Mouse (Mus musculus) lung, adult 2 months (tissue): Measurements from ENCODE around the gene Ccdc88c. TPM values are rescaled to one million over a fixed set of nuclear protein-coding genes. Genes with fewer than 3 reads are reported as not detected.

Experiments
- DNase-seq: peaks from one replicate; pipeline ENCODE4 v3.0.0; 2022
- H3K4me1 ChIP-seq: fragments of 200-500 bp; 2 replicates; pipeline ENCODE4 v1.6.1; 2011; ENCODE audit warnings: low read length; ENCODE audit not compliant: control insufficient read depth, insufficient read depth
- H3K4me3 ChIP-seq: fragments of 200-500 bp; replicated peaks from 2 replicates; pipeline ENCODE3; 2011; ENCODE audit warnings: low read depth, mild to moderate bottlenecking, control low read depth, low read length; ENCODE audit errors: extremely low read depth
- CTCF ChIP-seq: fragments of 200-500 bp; IDR thresholded peaks from 2 replicates; pipeline ENCODE4 v1.5.1; 2011; ENCODE audit warnings: mild to moderate bottlenecking, low read length, control low read depth; ENCODE audit not compliant: insufficient read depth
- POLR2A ChIP-seq: fragments of 200-500 bp; IDR thresholded peaks from 2 replicates; pipeline ENCODE4 v1.6.1; 2011; ENCODE audit warnings: low read depth, mild to moderate bottlenecking, control low read depth, low read length, borderline replicate concordance; ENCODE audit errors: extremely low read depth
- WGBS: fragments of 180-500 bp; shearing (Covaris S2); methylation state at CpG from one replicate; pipeline ENCODE4 v1.1.7; 2018; 5-methylcytosine and 5-hydroxymethylcytosine counted together
- polyA plus RNA-seq: library from polyadenylated mRNA; depleted of rRNA; stranded (reverse); fragments of >200 nt; gene quantifications from 2 replicates; pipeline ENCODE4 v1.2.3, GENCODE M21; 2012; rRNA removed

Ccdc88c gene
- polyA plus RNA-seq, result 19.2 and 19.7 TPM in 2 replicates

GRCm38 (mm10) chr12:101028954-101029731 lies at the start of gene Ccdc88c:
Ccdc88c (minus strand) TSS chr12:101029056.
- peak; percentile 80 for DNase-seq
- Histone ChIP-seq H3K4me3 (peak within 1 kb of the TSS; percentile 72), H3K4me1 (peaks cover 13% of the 10 kb centered on the region; the same call in 1 of the 2 replicates)
- under 1% methylated on average over 53 of the region's 56 CpGs for whole genome bisulfite sequencing
- no peak for TF ChIP-seq POLR2A
- TF ChIP-seq CTCF, result peak; percentile 52

- TF ChIP-seq CTCF, result no peak
- no peak for TF ChIP-seq POLR2A
- H3K4me3 ChIP-seq, result no peak overlapping the region
- H3K4me1 ChIP-seq, result peaks cover 20% of the 10 kb centered on the region
- DNase-seq, result no peak
These were observed 49.1 kb upstream of the Ccdc88c start for GRCm38 (mm10) chr12:101077955-101078354.

- Histone ChIP-seq H3K4me3 (no peak overlapping the region), H3K4me1 (peaks cover 12% of the 10 kb centered on the region)
- 65% methylated on average over 3 of the region's 3 CpGs for WGBS
- no peak for DNase-seq
- TF ChIP-seq POLR2A (no peak), CTCF (no peak)
These were observed 46.6 kb upstream of the Ccdc88c start for GRCm38 (mm10) chr12:101075433-101075832.

- WGBS, result 64% methylated on average over 4 of the region's 4 CpGs
- TF ChIP-seq CTCF (no peak), POLR2A (no peak)
These were observed 46.1 kb upstream of the Ccdc88c start for GRCm38 (mm10) chr12:101074821-101075429.

GRCm38 (mm10) chr12:101069813-101070212 lies 41.0 kb upstream of the Ccdc88c start:
- WGBS, result 38% methylated on average over 1 of the region's 1 CpGs

More at GRCm38 (mm10) chr12:101074821-101075429, 46.1 kb upstream of the Ccdc88c start:
- peaks cover 13% of the 10 kb centered on the region for H3K4me1 ChIP-seq
- no peak overlapping the region for H3K4me3 ChIP-seq
- DNase-seq, result no peak

GRCm38 (mm10) chr12:101066329-101066728 lies 37.5 kb upstream of the Ccdc88c start:
- 54% methylated on average over 1 of the region's 1 CpGs for WGBS
- TF ChIP-seq POLR2A, result no peak
- TF ChIP-seq CTCF, result no peak

More at GRCm38 (mm10) chr12:101069813-101070212, 41.0 kb upstream of the Ccdc88c start:
- H3K4me1 ChIP-seq, result peaks cover 9% of the 10 kb centered on the region
- no peak overlapping the region for H3K4me3 ChIP-seq
- TF ChIP-seq CTCF, result no peak
- no peak for TF ChIP-seq POLR2A
- no peak for DNase-seq

GRCm38 (mm10) chr12:101039956-101040355 lies 11.1 kb upstream of the Ccdc88c start:
- DNase-seq, result no peak
- Histone ChIP-seq H3K4me1 (no peaks in the 10 kb centered on the region), H3K4me3 (no peak overlapping the region)
- no peak for TF ChIP-seq POLR2A
- no peak for TF ChIP-seq CTCF

More at GRCm38 (mm10) chr12:101066329-101066728, 37.5 kb upstream of the Ccdc88c start:
- H3K4me3 ChIP-seq, result no peak overlapping the region
- no peak for DNase-seq
- peaks cover 6% of the 10 kb centered on the region for H3K4me1 ChIP-seq

GRCm38 (mm10) chr12:101028247-101028953 lies 456 bp downstream of the Ccdc88c start:
- no peak for DNase-seq

More at GRCm38 (mm10) chr12:101028247-101028953, 456 bp downstream of the Ccdc88c start:
- under 1% methylated on average over 47 of the region's 67 CpGs for WGBS
- Histone ChIP-seq H3K4me3 (peak overlapping the region; percentile 72), H3K4me1 (peaks cover 13% of the 10 kb centered on the region; the same call in 1 of the 2 replicates)
- TF ChIP-seq POLR2A, result peak; percentile 46; the same call in 1 of the 2 replicates
- no peak for TF ChIP-seq CTCF
